Mouse (Mus musculus): Measurements from ENCODE around the gene St6galnac1.

The St6galnac1 gene

DNA sequence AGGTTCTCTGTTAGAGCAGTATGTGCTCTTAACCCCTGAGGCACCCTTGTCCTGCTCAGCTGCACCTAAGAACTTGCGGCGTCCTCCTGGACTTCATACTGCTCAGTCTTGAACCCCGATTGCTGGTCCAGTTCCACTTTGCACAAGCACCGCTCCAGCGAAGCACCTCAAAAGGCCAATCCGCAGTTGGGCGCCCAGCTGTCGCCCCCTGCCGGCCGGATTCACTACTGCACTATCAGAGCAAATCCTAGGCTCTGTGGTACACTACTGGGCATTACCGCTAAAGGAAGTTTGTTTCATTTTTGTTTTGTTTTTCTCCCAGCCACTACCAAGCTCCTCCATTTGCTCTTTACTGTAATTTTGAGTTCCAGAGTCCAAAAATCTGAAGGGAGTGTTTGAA lies 36.9 kb downstream of the St6galnac1 start:
- in situ Hi-C loops (cut with MboI; ENCODE audit: unreplicated experiment in 2 of 2) = loop anchor here in 1 of 2 experiments (25.0 kb wide), 1 partner anchor 1599 kb away; the partner anchor contains the start of gene Cep295nl

GRCm38 (mm10) chr11:116732536-116732935 lies 42.8 kb downstream of the St6galnac1 start:
- in situ Hi-C loops (cut with MboI; ENCODE audit: unreplicated experiment in 2 of 2) = loop anchor here in 1 of 2 experiments (25.0 kb wide), 1 partner anchor 1605 kb away; the partner anchor contains the start of gene Cep295nl

- in situ Hi-C loops (cut with MboI; ENCODE audit: unreplicated experiment in 2 of 2) = loop anchor here in 1 of 2 experiments (25.0 kb wide), 1 partner anchor 1606 kb away; the partner anchor contains the start of gene Cep295nl
These were observed 44.2 kb downstream of the St6galnac1 start for GRCm38 (mm10) chr11:116731060-116731580.

DNA sequence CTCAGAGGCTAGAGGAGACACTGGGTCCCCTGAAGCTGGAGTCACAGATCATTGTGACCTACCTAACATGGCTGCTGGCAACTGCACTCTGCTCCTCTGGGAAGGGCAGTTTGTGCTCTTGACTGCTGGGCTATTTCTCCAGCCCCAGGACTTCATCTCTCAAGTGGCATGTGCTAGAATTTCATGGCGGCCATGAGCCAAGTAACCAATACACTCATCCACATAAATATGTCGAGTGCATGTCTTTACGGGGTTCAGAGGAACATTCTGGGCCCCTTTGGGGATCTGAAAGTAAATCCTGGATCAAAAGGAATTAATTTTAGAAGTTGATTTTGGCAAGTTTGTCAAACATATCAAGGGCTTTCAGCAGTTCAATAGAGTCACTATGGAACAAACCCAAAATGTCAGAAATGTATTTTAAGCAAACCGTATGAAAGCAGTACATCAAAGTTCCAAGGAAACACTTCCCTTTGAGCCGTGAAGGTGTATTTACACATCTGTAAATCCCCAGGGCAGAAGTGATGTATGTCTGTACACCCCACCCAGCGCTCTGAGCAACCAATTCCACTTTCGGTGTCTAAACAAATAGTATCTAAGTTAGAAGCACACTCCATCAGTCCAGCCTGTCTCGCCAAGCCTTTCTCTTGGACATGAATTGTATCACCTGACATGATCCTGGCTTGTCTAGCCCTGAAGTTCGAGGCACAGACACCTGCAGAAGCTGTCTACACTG lies 45.9 kb downstream of the St6galnac1 start:
- in situ Hi-C loops (cut with MboI; ENCODE audit: unreplicated experiment in 2 of 2) = loop anchor here in 1 of 2 experiments (10.0 to 25.0 kb wide), 2 partner anchors 465 to 1608 kb away; partner anchors contain the start of genes Cep295nl and Sept9

GRCm38 (mm10) chr11:116726156-116726555 lies 49.2 kb downstream of the St6galnac1 start:
- in situ Hi-C loops (cut with MboI; ENCODE audit: unreplicated experiment in 2 of 2) = loop anchor here in 1 of 2 experiments (10.0 to 25.0 kb wide), 2 partner anchors 469 to 1611 kb away; partner anchors contain the start of genes Cep295nl and Sept9

- in situ Hi-C loops (cut with MboI; ENCODE audit: unreplicated experiment in 2 of 2) = loop anchor here in 1 of 2 experiments (10.0 to 25.0 kb wide), 2 partner anchors 470 to 1612 kb away; partner anchors contain the start of genes Cep295nl and Sept9
These were observed 50.0 kb downstream of the St6galnac1 start for GRCm38 (mm10) chr11:116725031-116725948.

GRCm38 (mm10) chr11:116723064-116723463 lies 52.2 kb downstream of the St6galnac1 start:
- in situ Hi-C loops (cut with MboI; ENCODE audit: unreplicated experiment in 2 of 2) = loop anchor here in 1 of 2 experiments (10.0 kb wide), 1 partner anchor 472 kb away; the partner anchor contains the start of gene Sept9

- in situ Hi-C loops (cut with MboI; ENCODE audit: unreplicated experiment in 2 of 2) = loop anchor here in 1 of 2 experiments (10.0 kb wide), 1 partner anchor 473 kb away; the partner anchor contains the start of gene Sept9
These were observed 53.6 kb downstream of the St6galnac1 start for GRCm38 (mm10) chr11:116721548-116722271.

GRCm38 (mm10) chr11:116720319-116720865 lies 54.9 kb downstream of the St6galnac1 start:
- in situ Hi-C loops (cut with MboI; ENCODE audit: unreplicated experiment in 2 of 2) = loop anchor here in 1 of 2 experiments (10.0 kb wide), 1 partner anchor 474 kb away; the partner anchor contains the start of gene Sept9

Data from v-Abl transformed pro-B cells (cell line).